Mouse (Mus musculus) spleen, adult 2 months (tissue): ENCODE data around the gene Hsdl2.

ENCODE experiments used
- CTCF ChIP-seq: fragments of 200-500 bp; IDR thresholded peaks from 2 replicates; pipeline ENCODE4 v1.5.1; 2011; ENCODE audit warnings: mild to moderate bottlenecking, inconsistent platforms; ENCODE audit not compliant: insufficient read depth, insufficient read length, insufficient replicate concordance; ENCODE audit errors: extremely low read depth
- POLR2A ChIP-seq: fragments of 200-500 bp; IDR thresholded peaks from 2 replicates; pipeline ENCODE4 v1.6.1; 2011; ENCODE audit warnings: low read depth, low read length, inconsistent platforms

DNA sequence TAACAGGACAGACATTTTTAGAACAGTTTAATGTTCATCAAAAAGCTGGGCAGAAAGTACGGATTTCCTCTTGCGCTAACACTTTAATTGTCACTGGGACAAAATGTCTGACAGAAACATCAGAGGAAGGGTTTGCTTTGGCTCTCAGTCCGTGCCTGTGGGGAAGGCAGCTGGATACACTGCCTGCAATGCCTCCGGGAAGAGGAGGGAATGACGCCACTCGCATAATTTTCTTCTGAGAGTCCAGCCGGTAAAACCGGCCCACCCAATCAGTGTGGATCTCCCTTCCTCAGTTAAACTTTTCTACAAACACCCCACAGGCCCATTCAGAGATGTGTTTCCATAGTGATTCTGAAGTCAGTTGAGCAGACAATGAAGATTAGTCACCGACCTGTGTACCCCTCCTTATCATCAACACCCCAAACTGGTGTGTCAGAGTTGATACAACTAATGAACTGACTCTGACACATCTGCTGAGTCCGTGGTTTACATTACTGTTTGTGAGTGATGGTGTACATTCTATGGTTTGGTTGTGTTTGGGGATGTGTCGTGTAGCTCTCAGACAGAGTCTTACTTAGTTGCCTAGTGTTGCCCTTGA, 8.7 kb upstream of the Hsdl2 start:
- TF ChIP-seq CTCF (no peak), POLR2A (no peak)
